8 mouse cellular contexts compared by ENCODE assay signal in genomic region chr10:79853392-79853791, GRCm38 (mm10). TPM values are rescaled to one million over a fixed set of nuclear protein-coding genes. Genes with fewer than 3 reads are reported as not detected.
DNase-seq lines count a peak whose midpoint lies in the region; ATAC-seq and TF ChIP-seq lines count a peak whose summit lies in the region.

No protein-coding gene starts in this region.

- WGBS in embryonic facial prominence, embryonic 13.5 days = under 1% methylated on average over 15 of the region's 15 CpGs
- WGBS in heart, adult 2 months = 2% methylated on average over 15 of the region's 15 CpGs
- WGBS in limb, embryonic 15.5 days = 0% methylated on average over 15 of the region's 15 CpGs
- WGBS in stomach, postnatal 0 days = under 1% methylated on average over 15 of the region's 15 CpGs

- DNase-seq in cerebellum, adult 11 months = peak; percentile 85
- DNase-seq in heart, adult 2 months = peak; percentile 96
- DNase-seq in kidney, adult 9 months = peak; percentile 97
- DNase-seq in neural tube, embryonic 10.5 days (ENCODE audit: extremely low spot score, low spot score) = peak; percentile 81
- peak; percentile 97 for DNase-seq in stomach, postnatal 0 days (ENCODE audit: low spot score)

- H3K4me1 ChIP-seq in embryonic facial prominence, embryonic 13.5 days = peaks cover 55% of the 10 kb centered on the region
- H3K4me1 ChIP-seq in heart, adult 2 months (ENCODE audit: control insufficient read depth, insufficient read depth, low read length) = peaks cover 42% of the 10 kb centered on the region
- peaks cover 44% of the 10 kb centered on the region for H3K4me1 ChIP-seq in limb, embryonic 15.5 days
- H3K4me1 ChIP-seq in stomach, postnatal 0 days (replicated peaks; ENCODE audit: control insufficient read depth, insufficient read depth) = peaks cover 28% of the 10 kb centered on the region

- H3K79me2 ChIP-seq in heart, adult 2 months (replicated peaks; ENCODE audit: control insufficient read depth, insufficient read depth, low read length) = peaks cover 3% of the 10 kb centered on the region

- peaks cover 21% of the 10 kb centered on the region for H3K36me3 ChIP-seq in embryonic facial prominence, embryonic 13.5 days
- H3K36me3 ChIP-seq in heart, adult 2 months (ENCODE audit: control insufficient read depth, insufficient read depth, low read length) = peaks cover 8% of the 10 kb centered on the region; the same call in 1 of the 2 replicates
- H3K36me3 ChIP-seq in limb, embryonic 15.5 days = peaks cover 17% of the 10 kb centered on the region
- peaks cover 4% of the 10 kb centered on the region; the same call in 1 of the 2 replicates for H3K36me3 ChIP-seq in stomach, postnatal 0 days (ENCODE audit: control insufficient read depth, insufficient read depth, low read length)

- TF ChIP-seq EP300 in heart, adult 2 months (IDR thresholded peaks at IDR 0.05; ENCODE audit: insufficient read depth, low read depth, low read length) = 0 out of 2 replicates have a peak, but pooled peaks have one; percentile 9
- TF ChIP-seq EP300 in stomach, postnatal 0 days (optimal IDR thresholded peaks at IDR 0.05) = peak; percentile 62

- peak overlapping the region; percentile 81 for H3K4me2 ChIP-seq in embryonic facial prominence, embryonic 13.5 days
- peak overlapping the region; percentile 72 for H3K4me2 ChIP-seq in limb, embryonic 15.5 days
- peak overlapping the region; percentile 62 for H3K4me2 ChIP-seq in stomach, postnatal 0 days (replicated peaks; ENCODE audit: low read depth)

- peak; percentile 19; the same call in 1 of the 2 replicates for TF ChIP-seq POLR2A in heart, adult 2 months (IDR thresholded peaks at IDR 0.05; ENCODE audit: insufficient read depth, low read depth, low read length)

- H3K27ac ChIP-seq in embryonic facial prominence, embryonic 13.5 days = peak overlapping the region; percentile 100
- H3K27ac ChIP-seq in heart, adult 2 months = peak overlapping the region; percentile 97
- H3K27ac ChIP-seq in limb, embryonic 15.5 days = peak overlapping the region; percentile 100
- H3K27ac ChIP-seq in stomach, postnatal 0 days (replicated peaks) = peak overlapping the region; percentile 99

- H3K27me3 ChIP-seq in embryonic facial prominence, embryonic 13.5 days = no peaks in the 10 kb centered on the region
- H3K27me3 ChIP-seq in heart, adult 2 months (ENCODE audit: control insufficient read depth, insufficient read depth, low read length) = no peaks in the 10 kb centered on the region
- H3K27me3 ChIP-seq in limb, embryonic 15.5 days = no peaks in the 10 kb centered on the region
- H3K27me3 ChIP-seq in stomach, postnatal 0 days (ENCODE audit: control insufficient read depth, insufficient read depth, low read length) = no peaks in the 10 kb centered on the region

- H3K9me3 ChIP-seq in embryonic facial prominence, embryonic 13.5 days = no peaks in the 10 kb centered on the region
- H3K9me3 ChIP-seq in limb, embryonic 15.5 days = no peaks in the 10 kb centered on the region
- no peaks in the 10 kb centered on the region for H3K9me3 ChIP-seq in stomach, postnatal 0 days (ENCODE audit: control insufficient read depth, low read length)

- H3K9ac ChIP-seq in embryonic facial prominence, embryonic 13.5 days = peak overlapping the region; percentile 83
- H3K9ac ChIP-seq in heart, adult 2 months (ENCODE audit: low read depth, low read length) = peak overlapping the region; percentile 53
- peak overlapping the region; percentile 61 for H3K9ac ChIP-seq in limb, embryonic 15.5 days
- H3K9ac ChIP-seq in stomach, postnatal 0 days (ENCODE audit: low read length) = peak overlapping the region; percentile 67

- ATAC-seq in cerebellum, adult (ENCODE audit: insufficient number of reproducible peaks, low FRiP score, low TSS enrichment) = no peak
- ATAC-seq in embryonic facial prominence, embryonic 13.5 days (ENCODE audit: insufficient number of reproducible peaks, insufficient read depth, low FRiP score, low TSS enrichment, low read depth) = peak; percentile 56
- peak; percentile 66 for ATAC-seq in limb, embryonic 15.5 days (ENCODE audit: insufficient number of reproducible peaks, low FRiP score, low TSS enrichment, low read depth)
- ATAC-seq in stomach, postnatal 0 days (ENCODE audit: low FRiP score, low TSS enrichment) = peak; percentile 53

- TF ChIP-seq CTCF in heart, adult 2 months (IDR thresholded peaks at IDR 0.05) = no peak
- TF ChIP-seq CTCF in stomach, postnatal 0 days (IDR thresholded peaks at IDR 0.05; ENCODE audit: low read depth) = no peak

- intact Hi-C loops in heart, adult 2 months (cut with DNase I) = loop anchor here (5.0 kb wide), 2 partner anchors 184 to 314 kb away; partner anchors contain the start of genes Cirbp and Polr2e

- H3K4me3 ChIP-seq in embryonic facial prominence, embryonic 13.5 days = peak overlapping the region; percentile 99
- peak overlapping the region; percentile 56 for H3K4me3 ChIP-seq in heart, adult 2 months
- H3K4me3 ChIP-seq in limb, embryonic 15.5 days = peak overlapping the region; percentile 96
- H3K4me3 ChIP-seq in stomach, postnatal 0 days (ENCODE audit: low read depth, low read length) = peak overlapping the region; percentile 41

RNA-seq across cellular contexts. Expression of gene Ptbp1, which starts 0.8 kb away (rescaled TPM):
- 386 and 390 TPM in 2 replicates for polyA plus RNA-seq in embryonic facial prominence, embryonic 13.5 days (2015; fragmentation: Nextera tagmentation; extraction: Ambion mirVana)
- total RNA-seq in heart, adult 2 months (2021) = 10 to 100 TPM; 43.9 to 51.8 TPM
- polyA plus RNA-seq in heart, adult 2 months (2012; rRNA removed) = 47.5 and 52.6 TPM in 2 replicates
- polyA plus RNA-seq in limb, embryonic 15.5 days (2015; fragmentation: Nextera tagmentation; extraction: Ambion mirVana) = 301 and 303 TPM in 2 replicates
- polyA plus RNA-seq in stomach, postnatal 0 days (2015; fragmentation: Nextera tagmentation; extraction: Ambion mirVana) = 99.3 and 103 TPM in 2 replicates

RNA-seq across cellular contexts. Expression of gene Prtn3, which starts 20.9 kb away (rescaled TPM):
- 7.3 and 8.5 TPM in 2 replicates for polyA plus RNA-seq in embryonic facial prominence, embryonic 13.5 days (2015; fragmentation: Nextera tagmentation; extraction: Ambion mirVana)
- total RNA-seq in heart, adult 2 months (2021) = 1 to 10 TPM in 1 of 2 experiments, under 1 TPM in 1; 0.55 to 1.2 TPM
- 0.84 TPM in 1 of 2 replicates, not detected in the other for polyA plus RNA-seq in heart, adult 2 months (2012; rRNA removed)
- 3.7 and 5.1 TPM in 2 replicates for polyA plus RNA-seq in limb, embryonic 15.5 days (2015; fragmentation: Nextera tagmentation; extraction: Ambion mirVana)
- polyA plus RNA-seq in stomach, postnatal 0 days (2015; fragmentation: Nextera tagmentation; extraction: Ambion mirVana) = 0.86 and 0.87 TPM in 2 replicates

RNA-seq across cellular contexts. Expression of gene Plppr3, which starts 21.0 kb away (rescaled TPM):
- polyA plus RNA-seq in embryonic facial prominence, embryonic 13.5 days (2015; fragmentation: Nextera tagmentation; extraction: Ambion mirVana) = 126 and 138 TPM in 2 replicates
- under 1 TPM; 0.20 to 0.31 TPM for total RNA-seq in heart, adult 2 months (2021)
- 0.50 and 0.80 TPM in 2 replicates for polyA plus RNA-seq in heart, adult 2 months (2012; rRNA removed)
- 53.0 and 60.1 TPM in 2 replicates for polyA plus RNA-seq in limb, embryonic 15.5 days (2015; fragmentation: Nextera tagmentation; extraction: Ambion mirVana)
- 5.5 and 7.0 TPM in 2 replicates for polyA plus RNA-seq in stomach, postnatal 0 days (2015; fragmentation: Nextera tagmentation; extraction: Ambion mirVana)

RNA-seq across cellular contexts. Expression of gene Misp, which starts 32.6 kb away (rescaled TPM):
- polyA plus RNA-seq in embryonic facial prominence, embryonic 13.5 days (2015; fragmentation: Nextera tagmentation; extraction: Ambion mirVana) = 2.5 and 5.2 TPM in 2 replicates
- total RNA-seq in heart, adult 2 months (2021) = under 1 TPM; 0.50 to 0.52 TPM
- polyA plus RNA-seq in heart, adult 2 months (2012; rRNA removed) = 0.26 and 0.82 TPM in 2 replicates
- polyA plus RNA-seq in limb, embryonic 15.5 days (2015; fragmentation: Nextera tagmentation; extraction: Ambion mirVana) = 0.56 and 1.6 TPM in 2 replicates
- 57.6 and 58.0 TPM in 2 replicates for polyA plus RNA-seq in stomach, postnatal 0 days (2015; fragmentation: Nextera tagmentation; extraction: Ambion mirVana)

RNA-seq across cellular contexts. Expression of gene Elane, which starts 32.7 kb away (rescaled TPM):
- polyA plus RNA-seq in embryonic facial prominence, embryonic 13.5 days (2015; fragmentation: Nextera tagmentation; extraction: Ambion mirVana) = 1.9 TPM in 1 of 2 replicates, not detected in the other
- not detected for total RNA-seq in heart, adult 2 months (2021)
- 0.23 TPM in 1 of 2 replicates, not detected in the other for polyA plus RNA-seq in heart, adult 2 months (2012; rRNA removed)
- 0.36 and 0.40 TPM in 2 replicates for polyA plus RNA-seq in limb, embryonic 15.5 days (2015; fragmentation: Nextera tagmentation; extraction: Ambion mirVana)
- 0.30 and 0.55 TPM in 2 replicates for polyA plus RNA-seq in stomach, postnatal 0 days (2015; fragmentation: Nextera tagmentation; extraction: Ambion mirVana)

Comparison
In these comparisons a context has a peak if more than half of its experiments do, and no peak if none do; other contexts are left out.
1. H3K4me3 ChIP-seq: peak in every context shown above with its lines; median percentile 99 in embryonic facial prominence, embryonic 13.5 days; 96 in limb, embryonic 15.5 days; 56 in heart, adult 2 months; 41 in stomach, postnatal 0 days.